Mouse (Mus musculus): Measurements from ENCODE around the gene Astn2. TPM values are rescaled to one million over a fixed set of nuclear protein-coding genes. Genes with fewer than 3 reads are reported as not detected.
A peak's percentile ranks its signal among the peaks of the same experiment; 100 is the strongest.

Gene Astn2
- total and polyA plus RNA-seq, 3 experiments, result 0.50 to 0.90 (median 0.78) TPM

DNA sequence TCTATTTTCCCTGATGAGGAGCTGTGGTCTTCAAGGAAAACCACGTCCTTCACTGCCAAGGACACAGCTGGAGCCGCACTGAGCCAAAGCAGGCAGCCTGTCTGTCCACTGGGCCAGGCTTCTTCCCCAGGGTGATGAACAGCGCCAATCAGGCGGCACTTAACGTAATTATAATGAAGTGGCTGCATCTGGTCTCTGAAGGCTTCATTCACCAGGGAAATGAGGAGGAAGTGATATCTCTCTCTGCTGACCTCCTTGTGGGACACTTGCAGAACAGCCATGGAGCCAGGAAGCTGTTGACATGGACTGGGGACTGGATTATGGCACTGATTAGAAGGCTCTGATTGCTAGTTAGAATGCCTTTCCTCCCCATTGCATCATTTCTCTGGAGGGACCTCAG lies 232.8 kb downstream of the Astn2 start:
- Histone ChIP-seq H3K9ac (ENCODE audit: low read depth, low read length) (no peak overlapping the region), H3K4me3 (no peak overlapping the region), H3K27me3 (ENCODE audit: control insufficient read depth, insufficient read depth, low read length) (no peaks in the 10 kb centered on the region), H3K4me1 (ENCODE audit: control insufficient read depth, insufficient read depth, low read length) (0 out of 2 replicates have a peak, but pooled peaks cover 2% of the 10 kb centered on the region), H3K36me3 (ENCODE audit: control insufficient read depth, insufficient read depth, low read length) (no peaks in the 10 kb centered on the region), H3K27ac (no peak overlapping the region), H3K79me2 (replicated peaks; ENCODE audit: control insufficient read depth, insufficient read depth, low read length) (no peaks in the 10 kb centered on the region)
- DNase-seq, result peak; percentile 34 to 51
- 35% methylated on average over 5 of the region's 5 CpGs for WGBS
- TF ChIP-seq EP300 (IDR thresholded peaks at IDR 0.05; ENCODE audit: insufficient read depth, low read depth, low read length) (no peak), CTCF (IDR thresholded peaks at IDR 0.05) (no peak), POLR2A (IDR thresholded peaks at IDR 0.05; ENCODE audit: insufficient read depth, low read depth, low read length) (no peak)
- intact Hi-C loops (cut with DNase I), result no loop called here

DNA sequence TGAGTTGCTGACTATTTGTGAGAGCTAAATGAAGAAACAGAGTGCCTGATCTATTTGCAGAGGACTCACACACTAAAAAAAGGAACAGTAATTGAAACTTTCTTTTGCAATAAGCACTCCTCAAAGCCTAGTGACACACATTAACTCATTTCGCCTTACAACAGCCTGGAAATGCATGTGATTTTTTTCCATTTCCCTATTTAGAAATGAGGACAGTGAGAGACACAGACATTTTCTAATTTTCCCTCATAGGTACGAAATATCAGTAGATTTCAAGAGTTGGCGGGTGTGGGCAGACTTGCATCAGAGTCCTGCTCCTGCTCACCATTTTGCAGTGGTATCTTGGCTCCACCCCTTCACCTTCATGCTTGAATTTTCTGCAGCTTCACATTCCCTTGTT lies 233.6 kb downstream of the Astn2 start:
- Histone ChIP-seq H3K36me3 (ENCODE audit: control insufficient read depth, insufficient read depth, low read length) (no peaks in the 10 kb centered on the region), H3K79me2 (replicated peaks; ENCODE audit: control insufficient read depth, insufficient read depth, low read length) (no peaks in the 10 kb centered on the region), H3K27ac (no peak overlapping the region), H3K27me3 (ENCODE audit: control insufficient read depth, insufficient read depth, low read length) (no peaks in the 10 kb centered on the region), H3K4me3 (no peak overlapping the region), H3K9ac (ENCODE audit: low read depth, low read length) (no peak overlapping the region), H3K4me1 (ENCODE audit: control insufficient read depth, insufficient read depth, low read length) (0 out of 2 replicates have a peak, but pooled peaks cover 2% of the 10 kb centered on the region)
- intact Hi-C loops (cut with DNase I), result no loop called here
- no peak for DNase-seq
- TF ChIP-seq CTCF (IDR thresholded peaks at IDR 0.05) (no peak), POLR2A (IDR thresholded peaks at IDR 0.05; ENCODE audit: insufficient read depth, low read depth, low read length) (no peak), EP300 (IDR thresholded peaks at IDR 0.05; ENCODE audit: insufficient read depth, low read depth, low read length) (no peak)
- WGBS, result 85% methylated on average over 3 of the region's 3 CpGs

DNA sequence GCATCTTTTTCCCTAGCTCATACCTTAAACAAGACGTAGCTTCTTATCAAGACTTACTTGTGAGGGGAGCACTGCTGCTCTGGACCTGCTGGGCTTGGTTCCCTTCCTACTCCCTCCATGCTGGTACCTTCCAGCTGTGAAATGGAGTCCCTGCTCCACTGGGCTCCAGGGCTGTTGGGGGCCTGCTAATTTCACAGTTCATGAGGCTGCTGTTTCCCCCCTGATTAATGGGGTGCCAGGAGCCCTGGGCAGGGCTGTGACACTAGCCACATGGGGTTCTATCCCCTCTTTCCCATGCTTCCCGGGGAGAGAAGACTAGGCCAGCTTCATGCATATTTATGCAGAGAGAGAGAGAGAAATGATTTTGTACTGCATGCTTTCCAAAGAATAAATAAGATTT lies 234.9 kb downstream of the Astn2 start:
- H3K4me3 ChIP-seq, result no peak overlapping the region
- no peaks in the 10 kb centered on the region for H3K79me2 ChIP-seq (replicated peaks; ENCODE audit: control insufficient read depth, insufficient read depth, low read length)
- H3K36me3 ChIP-seq (ENCODE audit: control insufficient read depth, insufficient read depth, low read length), result no peaks in the 10 kb centered on the region
- TF ChIP-seq CTCF (IDR thresholded peaks at IDR 0.05) (no peak), EP300 (IDR thresholded peaks at IDR 0.05; ENCODE audit: insufficient read depth, low read depth, low read length) (no peak), POLR2A (IDR thresholded peaks at IDR 0.05; ENCODE audit: insufficient read depth, low read depth, low read length) (no peak)
- H3K27ac ChIP-seq, result no peak overlapping the region
- no peak for DNase-seq
- 54% methylated on average over 2 of the region's 2 CpGs for WGBS
- no peak overlapping the region for H3K9ac ChIP-seq (ENCODE audit: low read depth, low read length)
- intact Hi-C loops (cut with DNase I), result no loop called here
- 0 out of 2 replicates have a peak, but pooled peaks cover 2% of the 10 kb centered on the region for H3K4me1 ChIP-seq (ENCODE audit: control insufficient read depth, insufficient read depth, low read length)
- H3K27me3 ChIP-seq (ENCODE audit: control insufficient read depth, insufficient read depth, low read length), result no peaks in the 10 kb centered on the region

DNA sequence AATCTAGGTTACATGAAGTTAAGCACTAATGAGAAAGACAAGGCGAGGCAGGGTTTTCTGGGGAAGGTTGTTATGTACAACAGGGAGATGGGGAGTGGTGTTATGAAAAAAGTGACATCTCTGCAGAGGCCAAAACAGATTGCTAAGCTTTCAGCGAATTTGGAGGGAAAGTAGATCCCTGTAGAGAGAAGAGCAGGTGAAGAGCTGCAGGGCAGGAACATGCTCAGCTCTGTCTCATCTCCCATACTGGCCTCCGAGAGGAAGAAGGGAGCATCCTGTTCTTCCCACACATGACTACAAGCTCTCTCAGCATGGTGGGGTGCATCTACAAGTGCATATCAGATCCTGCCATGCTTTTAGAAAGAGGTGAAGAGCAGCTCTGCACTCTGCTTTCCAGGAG lies 245.7 kb downstream of the Astn2 start:
- TF ChIP-seq EP300 (IDR thresholded peaks at IDR 0.05; ENCODE audit: insufficient read depth, low read depth, low read length), result no peak
- no peak for TF ChIP-seq CTCF (IDR thresholded peaks at IDR 0.05)
- TF ChIP-seq POLR2A (IDR thresholded peaks at IDR 0.05; ENCODE audit: insufficient read depth, low read depth, low read length), result no peak
- 72% methylated on average over 3 of the region's 3 CpGs for WGBS
- no peaks in the 10 kb centered on the region for H3K4me1 ChIP-seq (ENCODE audit: control insufficient read depth, insufficient read depth, low read length)
- H3K36me3 ChIP-seq (ENCODE audit: control insufficient read depth, insufficient read depth, low read length), result no peaks in the 10 kb centered on the region; the same call in 1 of the 2 replicates
- no peak overlapping the region for H3K9ac ChIP-seq (ENCODE audit: low read depth, low read length)
- H3K4me3 ChIP-seq, result no peak overlapping the region
- no peaks in the 10 kb centered on the region for H3K79me2 ChIP-seq (replicated peaks; ENCODE audit: control insufficient read depth, insufficient read depth, low read length)
- no peaks in the 10 kb centered on the region for H3K27me3 ChIP-seq (ENCODE audit: control insufficient read depth, insufficient read depth, low read length)
- no peak for DNase-seq
- intact Hi-C loops (cut with DNase I), result loop anchor here (10.0 kb wide), 1 partner anchor 134 kb away; no protein-coding TSS in a partner anchor
- no peak overlapping the region for H3K27ac ChIP-seq

DNA sequence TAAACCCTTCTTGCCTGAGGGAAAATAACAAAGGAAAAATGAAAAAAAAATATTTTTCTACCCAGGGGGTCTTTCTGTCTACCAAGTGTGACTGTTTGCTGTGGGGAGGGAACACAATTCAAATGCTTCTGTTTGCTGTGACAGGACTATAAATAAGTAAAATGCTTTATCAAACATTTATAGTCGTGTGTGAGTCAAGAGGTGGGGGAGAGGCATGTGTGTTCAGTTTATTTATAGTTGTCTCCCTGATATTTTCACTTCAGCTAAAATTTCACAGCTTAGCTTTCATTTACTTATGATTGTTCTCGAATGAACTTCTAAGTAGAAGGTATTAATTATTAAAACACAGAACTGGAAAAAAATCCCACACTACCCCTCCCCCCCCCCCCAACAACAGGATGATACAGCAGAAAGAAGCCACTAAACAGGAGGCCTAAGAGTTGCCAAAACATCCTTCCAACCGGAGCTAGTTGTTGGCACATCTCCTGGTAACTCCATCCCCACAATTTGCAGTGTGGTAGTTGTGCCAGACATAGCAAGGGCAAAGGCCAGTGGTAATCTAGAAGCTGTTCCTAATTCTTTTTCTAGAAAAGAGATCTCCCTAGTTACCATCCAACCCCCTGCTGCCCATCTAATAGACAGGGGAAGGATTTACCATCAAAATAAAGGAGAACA lies 246.8 kb downstream of the Astn2 start:
- intact Hi-C loops (cut with DNase I), result loop anchor here (10.0 kb wide), 1 partner anchor 133 kb away; no protein-coding TSS in a partner anchor
- Histone ChIP-seq H3K4me1 (ENCODE audit: control insufficient read depth, insufficient read depth, low read length) (no peaks in the 10 kb centered on the region), H3K79me2 (replicated peaks; ENCODE audit: control insufficient read depth, insufficient read depth, low read length) (no peaks in the 10 kb centered on the region), H3K4me3 (no peak overlapping the region), H3K27me3 (ENCODE audit: control insufficient read depth, insufficient read depth, low read length) (no peaks in the 10 kb centered on the region), H3K9ac (ENCODE audit: low read depth, low read length) (no peak overlapping the region), H3K36me3 (ENCODE audit: control insufficient read depth, insufficient read depth, low read length) (no peaks in the 10 kb centered on the region; the same call in 1 of the 2 replicates), H3K27ac (peak overlapping the region; percentile 66)
- 26% methylated on average over 3 of the region's 3 CpGs for WGBS
- TF ChIP-seq CTCF (IDR thresholded peaks at IDR 0.05), result no peak
- no peak for TF ChIP-seq EP300 (IDR thresholded peaks at IDR 0.05; ENCODE audit: insufficient read depth, low read depth, low read length)
- TF ChIP-seq POLR2A (IDR thresholded peaks at IDR 0.05; ENCODE audit: insufficient read depth, low read depth, low read length), result no peak
- DNase-seq, result peak in 1 of 2 experiments; percentile 15

DNA sequence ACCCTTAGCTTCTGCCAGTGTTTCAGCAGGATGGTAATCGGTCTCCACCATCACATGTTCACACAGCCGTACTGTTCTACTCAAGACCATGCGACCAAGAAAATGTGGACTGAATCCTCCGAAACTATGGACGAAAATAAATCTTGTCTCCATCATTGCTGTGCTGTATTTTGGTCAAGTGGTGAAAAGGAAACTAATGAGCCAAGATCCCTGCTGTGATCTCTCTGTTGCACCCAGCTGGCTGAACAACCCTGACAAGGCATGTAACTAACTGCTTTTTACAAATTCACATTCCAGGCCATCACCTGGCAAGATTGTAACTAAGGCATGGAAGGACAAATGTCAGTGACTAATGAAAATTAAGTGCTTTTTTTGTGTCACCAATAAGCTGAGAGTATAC lies 257.9 kb downstream of the Astn2 start:
- Histone ChIP-seq H3K27me3 (ENCODE audit: control insufficient read depth, insufficient read depth, low read length) (no peaks in the 10 kb centered on the region), H3K27ac (no peak overlapping the region), H3K4me3 (no peak overlapping the region), H3K36me3 (ENCODE audit: control insufficient read depth, insufficient read depth, low read length) (no peaks in the 10 kb centered on the region), H3K9ac (ENCODE audit: low read depth, low read length) (no peak overlapping the region), H3K79me2 (replicated peaks; ENCODE audit: control insufficient read depth, insufficient read depth, low read length) (no peaks in the 10 kb centered on the region), H3K4me1 (ENCODE audit: control insufficient read depth, insufficient read depth, low read length) (no peaks in the 10 kb centered on the region)
- no peak for TF ChIP-seq CTCF (IDR thresholded peaks at IDR 0.05)
- no peak for TF ChIP-seq POLR2A (IDR thresholded peaks at IDR 0.05; ENCODE audit: insufficient read depth, low read depth, low read length)
- no peak for TF ChIP-seq EP300 (IDR thresholded peaks at IDR 0.05; ENCODE audit: insufficient read depth, low read depth, low read length)
- no peak for DNase-seq
- 90% methylated on average over 5 of the region's 5 CpGs for WGBS
- intact Hi-C loops (cut with DNase I), result no loop called here

Measured in heart, adult 2 months (tissue).